Mouse (Mus musculus) embryo, embryonic 9.5 days (tissue): ENCODE measurements around the gene Dscaml1.
A peak's percentile ranks its signal among the peaks of the same experiment; 100 is the strongest.

Experiments used
- DNase-seq: peaks from one replicate; pipeline ENCODE4 v3.0.0-alpha.2; 2017; ENCODE audit errors: extremely low spot score

The Dscaml1 gene

DNA sequence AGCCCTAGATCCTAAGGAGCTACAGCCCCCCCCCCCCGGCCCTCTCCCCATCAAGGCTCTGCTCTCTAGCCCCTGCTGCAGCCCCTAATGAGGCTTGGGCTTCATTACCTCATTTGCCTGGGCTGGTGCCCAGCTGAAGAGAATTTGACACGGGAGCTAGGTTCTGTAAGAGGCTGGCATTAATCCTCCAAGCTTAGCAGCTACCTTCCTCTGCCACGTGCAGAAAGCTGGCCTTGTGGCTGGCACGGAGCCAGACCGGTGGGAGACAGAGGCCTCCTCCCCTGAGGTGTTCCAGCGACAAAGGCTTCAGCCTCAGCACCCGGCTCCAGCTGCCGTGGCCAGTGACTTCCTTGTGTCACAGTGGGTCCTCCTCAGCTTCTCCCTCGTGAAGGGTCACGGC is 206.1 kb downstream of the Dscaml1 start:
- no peak for DNase-seq

DNA sequence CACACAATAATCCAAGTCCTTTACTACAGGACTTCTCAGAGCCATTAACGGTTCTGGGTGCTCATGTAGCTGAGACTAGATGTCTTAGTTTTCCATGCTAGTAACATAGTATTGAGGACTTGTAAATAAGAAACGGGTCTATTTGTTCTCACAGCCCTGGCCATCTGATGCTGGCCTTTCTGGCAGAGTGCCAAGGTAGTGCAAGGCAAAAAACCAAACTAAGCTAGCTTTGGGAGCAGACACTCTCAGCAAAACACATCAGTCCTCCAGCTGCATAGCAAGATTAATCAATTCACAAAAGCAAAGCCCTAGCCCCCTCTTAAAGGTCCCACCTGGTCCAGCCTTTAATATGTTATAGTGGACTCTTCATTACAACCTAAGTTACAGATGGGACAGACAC is 206.6 kb downstream of the Dscaml1 start:
- DNase-seq: no peak

DNA sequence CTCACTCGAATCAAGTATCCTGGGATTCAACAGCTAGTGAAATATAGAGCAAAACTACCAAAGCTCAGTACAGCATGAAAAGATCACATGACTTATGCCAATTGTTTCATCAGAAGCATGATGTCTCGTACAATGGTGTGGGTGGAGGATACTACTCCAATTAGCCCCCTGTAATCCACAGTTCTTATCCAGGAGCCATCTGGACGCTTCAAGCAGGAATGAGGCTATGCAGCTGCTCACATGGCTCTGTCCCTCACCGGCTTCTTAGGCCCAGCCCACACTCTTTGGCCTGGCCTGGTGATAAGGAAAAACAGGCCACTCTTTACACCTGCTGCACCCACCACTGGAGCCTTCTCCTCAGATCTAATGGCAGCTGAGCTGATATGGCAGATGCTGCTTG is 208.6 kb downstream of the Dscaml1 start:
- no peak for DNase-seq

DNA sequence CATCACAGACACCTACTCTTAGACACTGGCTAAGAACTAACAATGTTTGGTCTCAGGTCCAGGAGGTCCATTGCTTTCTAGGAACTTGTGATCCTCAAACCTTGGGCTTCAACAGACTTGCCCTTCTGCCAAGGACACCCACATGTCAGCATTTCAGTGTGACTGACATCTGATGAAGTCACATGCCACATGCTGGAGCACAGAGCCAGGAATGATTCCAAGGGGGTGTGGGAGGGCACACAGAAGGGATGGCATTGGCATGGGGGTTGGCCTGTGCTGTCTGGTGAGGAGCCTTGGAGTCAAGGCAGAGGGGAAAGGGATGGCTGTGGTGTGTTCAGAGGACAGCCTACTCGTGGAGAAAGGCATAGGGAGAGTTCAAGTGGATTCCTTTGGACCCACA is 210.9 kb downstream of the Dscaml1 start:
- no peak for DNase-seq

DNA sequence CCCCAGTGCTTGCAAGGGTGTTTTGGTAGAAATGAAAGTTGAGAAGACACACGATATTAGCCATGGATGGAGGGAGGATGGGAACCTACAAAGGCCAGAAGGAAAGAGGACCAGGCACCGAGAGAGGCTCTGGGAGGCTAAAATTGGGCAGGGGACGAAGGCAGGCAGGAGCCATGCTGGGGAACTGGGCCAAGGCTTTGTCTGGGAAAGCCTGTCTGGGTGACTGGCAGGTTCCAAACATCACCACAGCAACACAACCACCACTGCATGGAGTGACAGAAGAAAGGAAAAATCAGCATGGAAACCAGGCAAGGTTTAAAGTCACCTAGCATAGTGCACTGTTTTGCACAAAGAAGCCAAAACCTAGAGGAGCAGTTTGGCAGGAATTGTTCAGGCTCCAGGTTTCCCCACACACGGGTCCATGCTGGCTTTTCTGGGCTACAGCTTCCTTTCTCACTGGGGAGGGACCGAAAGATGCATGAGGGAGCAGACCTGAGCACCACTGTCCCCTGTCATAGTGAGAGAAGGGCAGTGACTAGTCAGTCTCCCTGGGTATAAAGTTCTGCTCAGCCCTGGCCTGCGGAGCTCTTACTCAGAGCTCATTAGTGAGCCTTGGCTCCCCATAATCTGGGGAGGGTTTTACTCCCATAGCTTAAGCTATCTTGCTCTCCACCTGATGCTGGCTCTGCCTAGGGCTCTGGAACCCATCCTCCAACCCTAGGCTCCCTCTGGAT is 211.9 kb downstream of the Dscaml1 start:
- DNase-seq: no peak

DNA sequence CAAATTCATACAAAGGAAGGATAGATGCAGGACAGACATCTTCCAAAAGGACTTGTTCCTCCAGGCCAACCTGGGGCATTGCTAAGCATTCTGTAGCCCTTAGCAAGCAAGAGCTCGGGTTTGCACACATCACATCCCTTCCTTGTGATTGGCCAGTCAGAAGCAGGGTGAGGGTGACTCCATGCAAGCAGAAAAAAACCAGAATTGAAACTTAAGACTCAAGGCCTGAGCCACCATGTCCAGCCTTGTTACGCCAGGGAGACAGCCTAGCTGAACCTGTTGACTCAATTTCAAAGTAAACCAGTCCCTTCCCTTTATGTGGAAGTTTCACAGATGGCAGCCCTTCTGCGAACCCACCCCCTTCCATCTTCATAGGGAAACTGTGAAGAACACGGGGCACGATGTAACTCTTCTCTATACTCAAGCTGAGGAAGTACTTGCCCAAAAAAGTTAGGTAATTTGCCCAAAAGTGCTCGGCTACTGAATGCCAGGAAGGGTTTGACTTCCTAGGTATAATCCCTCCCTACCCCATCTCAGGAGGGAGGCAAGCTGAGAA is 218.5 kb downstream of the Dscaml1 start:
- no peak for DNase-seq

DNA sequence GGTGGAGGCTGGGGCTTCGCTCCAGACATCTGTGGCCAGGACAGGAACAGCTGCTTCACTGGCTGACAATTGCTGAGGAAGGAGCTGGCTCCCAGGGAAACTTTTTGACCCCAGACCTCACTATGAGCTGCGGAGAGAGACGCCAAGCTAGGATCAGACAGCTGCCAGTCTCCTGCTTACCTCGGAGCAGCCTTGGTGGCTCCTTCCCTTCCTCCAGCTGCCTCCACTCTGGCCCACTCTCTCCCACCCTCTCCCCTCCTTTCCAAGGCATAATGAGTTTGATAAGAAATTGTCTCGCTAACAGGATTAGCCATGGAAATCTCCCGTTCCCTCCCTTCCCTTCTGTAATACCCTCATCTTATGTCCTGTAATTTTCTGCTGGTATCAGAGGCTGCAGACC is 219.1 kb downstream of the Dscaml1 start:
- DNase-seq: no peak

DNA sequence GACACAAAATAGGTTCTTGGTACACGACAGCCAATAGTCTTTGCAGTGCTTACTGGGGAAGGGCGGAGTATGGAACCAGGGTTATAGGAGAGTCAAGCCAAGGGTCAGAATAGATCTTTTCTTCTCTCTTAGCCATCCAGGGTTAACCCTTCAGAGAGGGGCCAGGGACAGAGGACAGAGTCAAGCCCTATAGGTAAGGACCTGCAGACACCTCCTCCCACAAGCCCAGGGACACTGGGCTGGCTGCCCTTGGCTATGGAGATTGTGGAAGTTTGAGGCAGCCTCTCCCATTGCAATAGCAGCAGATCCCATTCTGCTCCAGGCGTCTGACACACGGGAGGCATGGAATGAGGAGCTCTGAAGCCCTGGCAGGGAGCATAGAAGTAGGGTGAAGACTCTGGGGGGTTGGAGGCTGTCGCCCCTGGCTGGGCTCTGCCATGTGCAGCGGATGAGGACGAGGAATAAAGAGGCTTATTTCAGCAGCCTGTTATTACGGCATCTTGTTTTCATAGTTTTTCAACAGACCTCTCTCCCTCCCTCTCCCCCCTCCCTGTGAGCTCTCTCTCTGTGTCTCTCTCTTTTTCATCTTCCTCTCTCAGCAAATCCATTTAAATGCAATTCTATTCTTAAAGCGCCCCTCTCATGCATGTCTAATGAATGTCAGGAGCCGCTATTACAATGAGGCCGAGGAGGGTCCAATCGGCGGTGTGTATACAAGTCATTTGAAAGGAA is 224.8 kb downstream of the Dscaml1 start:
- DNase-seq: peak; percentile 17

DNA sequence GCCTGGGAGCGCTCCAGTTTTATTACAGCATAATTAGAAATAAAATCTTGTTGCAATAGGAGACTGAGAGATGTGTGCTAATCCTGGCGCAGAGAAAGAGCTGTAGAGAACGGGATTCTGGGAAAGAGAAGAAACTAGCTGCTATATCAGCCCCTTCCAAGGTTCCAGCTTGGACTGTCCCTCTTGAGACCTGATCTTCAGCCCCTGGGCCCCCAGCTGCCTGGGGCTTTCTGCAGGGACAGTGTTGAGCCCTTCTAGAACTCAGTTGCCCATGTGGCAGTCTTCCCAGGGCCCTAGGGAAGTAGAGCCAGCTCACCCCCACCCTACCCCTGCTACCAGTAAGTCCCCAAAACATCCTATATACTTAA is 225.4 kb downstream of the Dscaml1 start:
- no peak for DNase-seq

DNA sequence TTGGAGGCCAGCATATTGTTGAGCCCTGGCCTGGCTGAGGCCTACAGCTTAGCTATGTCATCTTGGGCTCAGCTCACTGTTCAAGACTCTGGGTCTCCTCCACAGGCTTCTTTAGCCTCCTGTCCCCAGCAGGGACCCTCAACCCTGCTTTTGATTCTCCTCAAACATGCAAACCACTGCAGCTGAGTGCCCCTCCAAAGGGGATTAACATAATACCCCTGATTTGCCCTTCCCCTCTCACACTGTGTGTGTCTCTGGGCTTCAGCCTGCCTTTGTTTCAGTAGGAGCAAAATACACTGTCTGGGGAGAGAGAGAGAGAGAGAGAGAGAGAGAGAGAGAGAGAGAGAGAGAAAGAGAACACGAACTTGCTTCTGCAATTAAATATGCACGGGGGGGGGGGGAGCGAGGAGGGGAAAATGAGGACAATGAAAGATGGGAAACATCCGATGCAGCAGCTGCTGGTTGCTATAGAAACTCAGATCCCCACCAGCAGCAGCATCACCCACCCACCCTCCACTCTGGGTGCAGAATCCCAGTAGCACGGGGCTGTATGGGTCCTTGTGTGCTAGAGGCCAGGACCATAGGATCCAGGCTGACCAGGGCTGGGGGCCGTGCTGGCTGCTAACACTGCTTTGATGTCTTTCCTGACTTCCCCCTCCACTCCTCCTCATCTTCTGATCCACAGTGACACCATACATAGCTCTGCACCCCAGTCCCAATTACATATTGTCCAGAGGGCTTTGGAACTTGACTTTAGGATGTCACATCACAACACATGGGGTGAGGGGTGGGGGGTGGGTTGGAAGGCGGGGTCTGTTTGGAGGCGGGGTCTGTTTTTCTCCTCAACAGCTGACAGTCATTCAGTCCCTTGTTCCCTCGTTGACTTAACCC is 231.0 kb downstream of the Dscaml1 start:
- DNase-seq: peak; percentile 14

DNA sequence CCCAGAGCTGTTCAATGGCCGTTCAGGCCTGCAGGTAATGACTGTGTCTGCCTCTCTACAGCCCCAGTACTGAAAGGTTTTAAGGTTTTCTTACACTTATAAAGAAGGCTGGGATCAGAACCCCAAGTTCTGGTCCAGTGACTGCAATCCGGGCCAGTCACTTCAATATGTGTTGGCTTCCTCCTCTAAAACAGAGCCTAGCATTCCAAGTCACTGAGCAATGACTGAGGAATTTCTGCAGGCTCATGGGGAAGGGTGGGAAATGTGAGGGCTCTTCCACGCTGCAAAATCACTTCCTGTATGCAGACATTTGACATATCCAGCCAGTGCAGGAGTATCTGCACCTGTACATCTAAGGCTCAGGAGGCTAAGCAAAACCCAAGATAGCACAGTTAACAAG is 233.8 kb downstream of the Dscaml1 start:
- DNase-seq: no peak

DNA sequence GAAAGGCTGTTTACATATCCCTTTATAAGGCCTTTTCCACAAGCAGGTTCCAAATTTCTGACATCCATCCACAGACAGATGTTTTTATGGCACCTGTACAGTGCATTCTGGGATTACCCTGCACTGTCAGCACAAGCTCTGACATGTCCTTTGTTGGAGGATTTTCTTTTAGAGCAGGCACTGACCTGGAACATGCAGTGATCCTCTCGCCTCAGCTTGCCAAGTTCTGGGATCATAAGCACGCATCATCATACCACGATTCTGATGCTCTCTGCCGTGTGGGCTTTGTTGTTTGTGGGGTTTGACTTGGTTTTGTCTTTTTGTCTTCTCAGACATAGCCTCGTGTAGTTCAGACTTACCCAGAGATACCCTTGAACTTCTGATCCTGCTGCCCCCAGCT is 236.0 kb downstream of the Dscaml1 start:
- no peak for DNase-seq

DNA sequence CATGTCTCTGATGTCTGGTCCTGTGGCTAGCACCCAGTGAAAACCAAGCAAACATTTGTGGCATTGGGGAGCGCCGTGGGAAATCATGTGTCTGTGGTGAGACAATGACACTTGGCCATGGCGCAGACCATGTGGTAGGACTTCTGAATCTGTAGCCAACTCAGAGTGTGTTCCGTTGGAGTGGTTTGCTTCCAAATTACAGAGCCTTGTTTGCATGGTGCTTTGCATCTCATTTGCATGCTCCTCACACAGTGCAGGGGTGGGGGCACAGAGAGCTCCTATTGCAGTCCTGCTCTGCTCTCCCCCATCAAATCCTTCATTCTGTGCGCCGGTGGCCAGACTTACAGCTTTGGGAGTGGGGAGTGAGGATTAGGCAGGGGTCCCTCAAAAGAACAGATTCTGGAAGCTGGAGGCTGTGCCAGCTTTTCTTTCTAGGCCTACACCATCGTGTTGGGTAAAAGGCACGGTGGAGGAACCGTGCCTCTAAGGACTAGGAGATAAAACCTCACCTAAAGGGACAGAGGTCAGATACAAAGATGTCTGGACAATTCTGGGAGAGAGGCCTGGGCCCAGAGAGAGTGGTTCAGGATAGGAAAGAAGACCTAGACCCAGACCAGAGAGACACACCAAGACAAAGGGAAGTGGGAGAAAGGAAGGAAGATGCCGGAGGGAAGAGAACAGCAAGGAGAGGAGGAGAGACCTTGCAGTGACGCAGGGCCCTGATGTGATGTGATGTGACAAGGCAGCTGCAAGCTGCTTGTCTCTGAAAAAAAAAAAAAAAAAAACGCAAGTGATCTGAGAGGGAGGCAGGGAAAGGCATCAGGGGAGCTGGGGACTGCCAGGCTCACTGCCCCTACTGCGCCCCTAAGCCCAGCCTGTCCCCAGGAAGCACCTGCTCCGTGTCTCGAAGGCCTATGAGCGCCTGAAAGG is 237.2 kb downstream of the Dscaml1 start:
- DNase-seq: no peak

DNA sequence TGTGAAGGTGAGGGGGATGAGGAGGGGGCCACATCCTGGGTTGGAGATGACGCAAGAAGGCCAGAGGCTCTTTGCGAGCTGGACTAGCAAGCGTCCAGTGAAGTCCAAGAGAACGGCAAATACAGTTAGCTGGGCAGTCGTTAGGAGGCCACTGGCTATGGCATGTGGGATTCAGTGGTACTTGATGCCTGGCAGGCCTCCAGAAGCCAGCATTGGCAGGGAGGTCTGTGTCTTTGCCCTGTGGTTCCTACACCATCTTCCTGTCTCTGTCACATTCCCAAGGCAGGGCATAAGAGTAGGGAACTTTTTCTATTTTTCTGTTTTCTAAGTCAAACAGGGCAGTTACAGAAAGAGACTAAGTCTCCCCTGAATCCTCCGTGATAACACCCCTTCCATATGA is 237.9 kb downstream of the Dscaml1 start:
- DNase-seq: no peak

DNA sequence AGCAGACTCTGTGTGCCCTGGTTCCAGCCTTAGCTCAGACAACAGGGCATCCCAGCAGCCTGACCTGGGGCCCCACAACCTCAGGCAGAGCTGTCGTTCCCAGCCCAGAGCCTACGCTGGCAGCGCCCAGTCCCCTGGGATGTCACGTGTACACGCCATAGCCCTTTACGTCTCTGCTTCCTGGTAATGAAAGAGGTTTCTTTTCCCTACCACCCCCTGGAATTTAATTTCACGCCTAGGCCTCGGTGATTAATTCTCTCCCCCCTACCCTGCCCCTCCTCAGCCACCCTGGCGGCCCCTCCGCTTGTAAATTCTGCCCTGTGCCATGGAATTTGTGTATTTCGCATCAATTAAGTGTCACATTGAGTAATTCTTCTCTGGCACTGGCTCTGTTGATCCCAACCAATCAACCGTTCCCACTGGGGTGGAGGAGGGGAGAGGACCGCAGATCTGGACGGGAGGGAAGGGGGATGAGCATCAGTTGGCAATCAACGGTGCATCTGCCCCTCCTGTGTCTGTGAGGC is 238.5 kb downstream of the Dscaml1 start:
- peak; percentile 22 for DNase-seq

DNA sequence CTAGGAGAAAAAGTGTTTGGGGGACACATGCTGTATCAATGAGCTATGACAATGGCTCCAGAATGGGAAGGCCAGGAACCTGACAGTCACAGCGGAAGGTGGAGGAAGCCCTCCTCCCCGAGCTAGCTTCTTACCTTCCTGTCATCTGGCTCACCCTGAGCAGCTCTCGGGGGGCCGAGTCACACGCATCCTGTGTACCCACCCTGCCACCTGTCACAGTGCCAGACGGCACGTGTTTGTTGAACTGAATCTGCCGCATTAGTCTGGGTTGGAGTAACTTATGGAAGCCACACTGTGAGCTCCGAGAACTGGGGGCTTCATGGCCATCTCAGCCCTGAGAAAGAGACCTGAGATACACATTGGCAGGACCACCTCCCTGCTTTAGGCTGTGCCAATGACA is 249.5 kb downstream of the Dscaml1 start:
- no peak for DNase-seq

DNA sequence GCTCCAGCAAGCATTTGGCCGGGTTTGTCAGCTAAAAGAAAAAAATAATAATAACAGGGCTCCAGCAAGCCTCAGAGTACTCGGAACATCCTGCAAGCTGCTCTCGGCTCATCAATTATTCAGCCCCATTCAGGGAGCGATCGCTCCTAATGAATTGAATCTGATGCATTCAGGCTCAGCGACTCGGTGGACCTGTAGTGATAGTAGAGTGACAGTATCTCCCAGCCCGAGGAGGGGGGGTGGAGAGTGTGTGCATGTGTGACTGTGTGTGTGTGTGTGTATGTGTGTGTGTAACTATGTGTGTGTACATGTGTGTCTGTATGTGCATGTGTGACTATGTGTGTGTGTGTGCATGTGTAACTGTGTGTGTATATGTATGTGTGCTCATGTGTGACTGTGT is 250.2 kb downstream of the Dscaml1 start:
- DNase-seq: no peak

DNA sequence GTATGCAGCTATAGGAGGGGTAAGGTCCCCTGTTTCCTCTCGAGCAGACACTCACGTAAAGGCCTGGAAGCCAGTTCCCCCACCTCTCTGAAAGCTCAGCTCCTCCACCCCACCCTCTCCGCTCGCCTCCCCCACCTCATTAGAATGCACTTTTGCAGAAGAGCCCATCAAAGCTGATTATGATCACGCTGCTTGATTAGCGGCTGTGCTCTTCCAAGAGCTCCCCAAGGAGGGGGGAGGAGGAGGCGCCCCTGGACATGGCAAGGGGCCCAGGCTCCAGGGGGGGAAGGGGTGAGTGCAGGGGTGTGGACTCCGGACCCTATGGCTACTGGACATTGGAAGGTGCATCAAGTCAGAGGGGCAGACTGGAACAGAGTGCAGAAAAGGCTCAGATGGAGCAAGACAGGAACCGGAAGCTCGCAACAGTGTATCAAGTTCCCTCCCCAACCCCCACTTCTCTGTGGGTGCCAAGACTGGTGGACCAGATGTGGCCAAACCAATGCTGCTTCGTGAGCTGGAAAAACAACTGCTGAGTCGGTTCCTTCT is 250.9 kb downstream of the Dscaml1 start:
- DNase-seq: peak; percentile 8

DNA sequence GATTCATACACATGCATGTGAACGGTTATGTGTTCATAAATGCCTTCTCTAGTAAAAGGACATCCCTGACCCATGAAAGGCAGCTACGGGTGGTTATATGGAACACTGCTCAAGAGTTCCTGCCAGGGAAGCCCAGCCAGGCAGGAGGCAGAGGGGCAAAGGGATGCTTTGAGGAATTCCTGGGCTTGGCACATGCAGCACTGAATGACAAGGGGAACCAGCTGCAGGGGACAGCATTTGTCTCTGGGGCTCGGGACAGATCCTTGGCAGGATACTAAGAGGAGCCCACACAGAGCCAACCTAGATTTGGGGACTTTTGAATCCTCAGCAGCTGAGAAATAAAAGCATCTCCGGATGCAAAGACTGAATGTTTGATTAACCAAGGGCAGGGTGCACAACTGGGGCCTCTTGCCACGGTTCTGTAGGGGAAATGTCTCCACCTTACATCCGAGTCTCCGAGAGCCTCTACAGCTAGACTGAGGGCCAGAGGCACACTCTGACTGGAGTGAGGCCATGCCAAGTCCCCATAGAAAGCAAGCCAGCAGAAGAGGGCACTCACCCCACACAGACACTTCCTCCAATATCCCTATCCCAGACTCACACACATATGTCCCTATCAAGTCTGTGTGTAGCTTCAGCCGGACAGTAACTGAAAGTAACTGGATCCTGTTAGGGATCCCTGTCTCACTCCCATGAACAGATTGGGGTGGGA is 251.7 kb downstream of the Dscaml1 start:
- DNase-seq: no peak

DNA sequence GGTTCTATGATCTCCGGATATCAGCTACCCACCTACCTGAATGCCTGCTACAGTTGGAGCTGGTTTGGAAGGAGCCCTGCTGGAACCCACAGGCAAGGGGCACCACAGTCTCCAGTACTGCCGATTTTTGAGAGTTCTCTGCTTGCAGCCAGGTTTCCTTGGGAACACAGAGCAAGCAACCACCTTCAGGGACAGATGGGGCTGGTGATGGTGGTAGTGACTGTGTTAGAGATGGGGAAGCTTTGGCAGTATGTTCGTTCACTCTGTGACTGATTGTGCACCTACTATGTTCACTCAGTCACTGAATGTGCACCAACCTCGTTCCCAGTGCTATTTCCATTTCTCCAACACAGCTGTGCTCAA is 252.2 kb downstream of the Dscaml1 start:
- DNase-seq: no peak
